Mouse (Mus musculus) testis, postnatal 10 days (tissue): ENCODE data around the gene Btg1.

Experiments
- DNase-seq: peaks from one replicate; pipeline ENCODE4 v3.0.0; 2021; ENCODE audit warnings: low spot score

Btg1 gene

DNA sequence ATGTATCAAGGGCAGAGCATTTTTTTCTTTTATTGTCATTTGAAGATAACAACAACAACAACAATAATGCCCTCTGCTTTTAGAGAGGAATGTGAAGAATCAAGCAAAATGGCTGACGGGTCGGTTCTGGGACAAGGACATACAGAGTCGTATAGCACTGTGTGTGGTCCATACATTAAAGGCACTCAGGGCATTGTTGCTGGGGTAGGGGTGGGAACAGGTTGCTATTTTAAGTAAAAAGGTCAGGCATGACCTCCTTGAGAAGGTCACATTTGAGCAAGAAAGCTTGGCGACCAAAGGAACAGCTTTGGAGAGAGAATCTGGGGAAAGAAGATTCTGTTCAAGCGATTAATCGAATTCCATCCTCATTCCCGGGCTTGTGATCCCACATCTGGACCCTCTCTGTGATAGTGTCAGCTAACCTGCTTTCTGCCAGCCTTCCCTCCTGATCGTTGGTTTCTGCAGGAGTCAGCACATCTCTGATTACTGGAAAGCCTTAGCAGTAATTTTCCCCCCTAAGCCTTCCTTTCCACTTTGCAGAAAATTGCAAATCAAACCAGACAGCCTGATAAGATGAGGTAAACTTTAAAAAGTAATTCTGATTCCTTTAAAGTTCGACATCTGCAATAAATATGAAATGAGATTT, 14.4 kb downstream of the Btg1 start:
- no peak for DNase-seq

DNA sequence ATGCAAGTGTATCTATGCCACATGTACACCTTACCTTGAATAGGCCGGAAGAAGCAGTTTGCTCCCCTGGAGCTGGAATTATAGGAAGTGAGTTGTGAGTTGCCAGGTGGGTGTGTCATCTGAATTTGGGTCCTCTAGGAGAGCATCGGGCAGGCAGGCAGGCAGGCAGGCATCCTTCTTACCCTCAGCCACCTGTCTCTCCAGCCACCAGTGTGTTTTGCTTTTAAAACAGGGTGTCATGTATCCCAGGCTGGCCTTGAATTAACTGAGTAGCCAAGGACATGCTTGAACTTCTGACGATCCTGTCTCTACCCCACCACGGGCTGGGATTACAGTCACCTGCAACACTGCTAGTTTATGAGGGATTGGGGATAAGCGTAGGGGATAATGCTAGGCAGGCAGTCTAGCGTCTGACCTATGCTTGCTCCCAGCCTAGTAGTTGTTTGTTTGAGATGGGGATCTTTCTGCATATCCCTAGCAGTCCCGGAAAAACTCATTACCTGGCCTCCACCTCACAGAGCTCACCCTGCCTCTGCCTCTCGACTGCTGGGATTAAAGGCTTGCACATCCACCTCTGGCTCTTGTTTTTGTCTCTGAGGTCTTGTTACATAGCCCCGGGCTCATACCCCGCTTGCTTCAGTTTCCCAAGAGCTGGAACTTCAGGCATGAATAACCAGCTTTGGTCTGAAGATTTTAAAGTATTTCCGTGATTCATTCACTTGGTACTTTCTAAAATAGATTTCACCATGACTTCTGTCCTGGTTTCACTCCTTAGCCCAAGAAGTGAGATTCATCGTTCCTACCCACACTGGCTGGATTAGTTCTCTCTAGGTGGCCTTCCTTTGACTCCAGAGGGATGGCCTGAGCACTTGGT, 15.7 kb downstream of the Btg1 start:
- DNase-seq: no peak

DNA sequence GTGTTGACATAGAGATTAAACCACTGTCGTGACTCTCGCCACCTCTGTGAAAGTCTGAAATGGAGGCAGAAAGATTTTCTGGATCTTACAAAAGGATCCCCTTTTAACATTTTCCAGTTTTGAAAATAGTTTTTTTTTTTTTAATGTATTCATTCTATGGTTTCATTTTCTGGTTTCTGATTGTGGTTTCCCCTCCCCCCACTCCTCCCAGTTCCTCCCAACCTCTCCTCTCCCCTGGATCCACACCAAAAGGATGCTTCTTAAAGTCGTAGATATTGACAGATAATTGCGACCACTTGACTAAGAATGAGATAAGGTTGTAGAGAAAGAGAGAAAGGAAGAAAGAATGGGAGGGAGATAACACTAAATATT, 16.3 kb downstream of the Btg1 start:
- no peak for DNase-seq

DNA sequence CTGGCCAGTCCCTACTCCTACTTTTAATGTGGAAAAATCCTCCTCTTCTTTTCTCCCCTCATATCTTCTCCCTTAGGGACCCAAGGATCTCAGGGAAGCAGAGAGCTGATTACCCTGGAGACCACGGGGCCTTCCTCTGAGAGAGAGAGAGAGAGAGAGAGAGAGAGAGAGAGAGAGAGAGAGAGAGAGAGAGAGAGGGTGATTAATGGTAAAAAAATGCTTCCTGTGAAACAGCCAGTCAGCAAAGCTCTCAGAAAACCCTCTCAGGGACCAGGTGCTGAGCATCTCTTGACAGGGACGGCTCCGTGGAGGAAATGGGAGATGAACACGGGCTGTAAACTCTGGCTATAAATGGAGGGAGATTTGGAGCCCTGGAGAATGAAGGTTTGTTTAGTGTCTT, 18.7 kb downstream of the Btg1 start:
- no peak for DNase-seq

- DNase-seq: no peak
Observed at GRCm38 (mm10) chr10:96638477-96638876, 21.7 kb downstream of the Btg1 start.

GRCm38 (mm10) chr10:96642014-96642413, 25.2 kb downstream of the Btg1 start:
- no peak for DNase-seq

DNA sequence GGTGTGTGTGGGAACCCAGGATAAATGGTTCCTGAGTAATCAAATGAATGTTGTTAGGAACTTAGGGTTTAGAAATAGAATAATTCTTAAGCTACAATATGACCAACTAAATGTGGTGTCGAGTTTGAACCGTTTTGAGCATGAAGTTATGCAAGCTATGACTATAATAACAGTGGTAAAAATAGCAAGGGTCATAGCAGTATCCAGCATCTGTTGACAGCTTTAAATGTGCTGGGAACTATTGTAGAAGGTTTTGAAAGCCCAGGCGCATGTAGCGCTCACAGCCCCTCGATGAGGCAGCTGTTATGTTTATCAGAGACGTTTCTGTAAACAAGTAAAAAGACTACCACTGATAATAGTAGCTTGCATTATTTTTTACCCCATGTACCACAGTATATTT, 25.9 kb downstream of the Btg1 start:
- DNase-seq: no peak

GRCm38 (mm10) chr10:96645183-96645582, 28.4 kb downstream of the Btg1 start:
- DNase-seq: no peak

DNA sequence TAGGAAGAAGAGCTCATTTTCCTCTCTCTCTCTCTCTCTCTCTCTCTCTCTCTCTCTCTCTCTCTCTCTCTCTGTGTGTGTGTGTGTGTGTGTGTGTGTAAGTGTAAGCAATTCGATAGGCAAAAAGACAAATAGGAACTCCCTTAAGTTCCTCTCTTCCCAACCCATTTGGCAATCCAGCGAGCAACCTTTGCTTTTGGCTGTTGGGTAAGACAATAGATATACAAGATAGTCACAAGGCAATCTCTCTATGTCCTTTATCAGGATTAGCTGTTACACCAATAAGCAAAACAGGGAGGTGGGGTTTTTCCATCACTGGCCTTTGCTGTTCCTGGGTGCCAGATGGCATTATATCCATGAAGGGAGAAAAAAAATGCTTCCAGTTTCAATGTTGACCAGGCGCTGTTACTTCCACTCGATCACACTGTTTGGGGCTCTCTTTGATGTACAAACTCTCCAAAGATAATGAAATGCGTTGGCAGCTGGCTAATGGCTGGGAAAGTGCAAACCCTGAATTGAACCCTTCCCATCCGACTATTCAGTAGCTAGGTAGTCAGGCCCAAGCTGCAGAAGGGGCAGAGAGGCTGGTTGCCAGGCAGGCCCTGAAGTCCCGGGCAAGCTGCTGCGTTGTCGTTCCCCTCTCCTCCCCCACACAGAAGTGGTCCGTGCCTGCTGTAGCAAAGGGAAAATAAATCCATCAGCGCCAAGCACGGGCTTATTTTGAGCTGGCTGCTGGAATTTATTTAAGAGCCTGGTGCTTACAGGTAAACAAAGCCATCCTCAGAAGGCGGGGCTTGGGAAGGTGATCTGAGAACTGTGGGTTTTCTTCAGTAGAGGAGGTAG, 29.4 kb downstream of the Btg1 start:
- no peak for DNase-seq

DNA sequence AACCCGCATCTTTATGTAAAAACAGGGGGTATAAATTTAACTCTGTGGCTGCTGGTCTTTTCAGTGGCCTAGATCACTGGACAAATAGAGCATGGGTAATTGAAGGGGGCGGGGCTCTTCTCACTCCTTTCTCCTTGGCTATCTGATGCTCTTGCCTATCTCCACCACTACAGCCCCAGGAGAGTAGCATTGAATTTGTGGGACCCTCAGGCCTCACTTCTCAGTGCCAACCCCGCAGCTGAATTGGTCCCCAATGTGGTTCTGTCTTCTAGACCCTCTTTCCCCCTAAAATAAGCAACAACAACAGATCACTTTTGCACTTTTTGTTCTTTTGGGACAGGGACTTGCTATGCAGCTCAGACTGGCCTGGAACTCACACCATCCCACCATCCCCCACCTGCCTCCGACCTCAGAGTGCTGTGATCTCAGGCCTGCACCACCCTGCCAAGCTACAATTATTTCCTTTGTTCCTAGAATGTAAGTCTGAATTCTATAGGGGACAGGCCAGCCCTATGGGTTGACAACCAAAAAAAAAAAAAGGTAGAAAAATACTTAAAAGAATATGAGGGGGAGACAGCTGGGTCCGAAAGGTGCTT, 30.2 kb downstream of the Btg1 start:
- DNase-seq: no peak

GRCm38 (mm10) chr10:96648161-96648561, 31.4 kb downstream of the Btg1 start:
- no peak for DNase-seq

DNA sequence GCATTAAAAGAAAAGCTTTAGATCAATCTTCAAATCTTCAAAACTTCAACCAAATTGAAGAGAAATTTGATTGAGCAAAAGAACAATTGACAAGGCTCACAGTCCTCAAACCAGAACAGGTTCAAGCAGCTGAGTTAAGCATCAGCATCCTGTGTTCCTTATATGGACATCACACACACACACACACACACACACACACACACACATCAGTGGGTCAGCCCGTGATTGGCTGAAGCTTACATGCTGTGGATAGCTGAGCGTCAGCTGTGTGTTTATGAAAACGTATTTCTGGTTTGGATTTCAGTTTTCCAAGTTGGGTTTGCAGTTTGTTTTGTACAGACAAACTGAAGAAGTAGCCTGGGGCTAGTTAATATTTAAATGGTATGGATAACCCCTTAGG, 32.7 kb downstream of the Btg1 start:
- no peak for DNase-seq

DNA sequence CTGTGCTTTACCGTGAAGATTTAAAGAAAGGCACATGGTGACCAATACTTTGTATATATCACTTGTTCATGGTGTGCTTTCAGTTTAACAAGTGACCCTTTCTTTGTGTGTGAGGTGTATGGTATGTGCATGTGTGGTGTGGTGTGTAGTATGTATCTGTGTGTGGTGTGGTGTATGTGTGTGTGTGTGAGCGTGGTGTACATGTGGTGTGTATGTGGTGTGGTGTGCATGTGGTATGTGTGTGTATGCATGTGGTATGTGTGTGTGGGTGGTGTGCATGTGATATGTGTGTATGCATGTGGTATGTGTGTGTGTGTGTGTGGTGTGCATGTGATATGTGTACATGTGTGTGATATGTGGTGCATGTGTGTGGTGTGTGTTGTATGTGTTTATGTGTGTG, 35.6 kb downstream of the Btg1 start:
- no peak for DNase-seq

DNA sequence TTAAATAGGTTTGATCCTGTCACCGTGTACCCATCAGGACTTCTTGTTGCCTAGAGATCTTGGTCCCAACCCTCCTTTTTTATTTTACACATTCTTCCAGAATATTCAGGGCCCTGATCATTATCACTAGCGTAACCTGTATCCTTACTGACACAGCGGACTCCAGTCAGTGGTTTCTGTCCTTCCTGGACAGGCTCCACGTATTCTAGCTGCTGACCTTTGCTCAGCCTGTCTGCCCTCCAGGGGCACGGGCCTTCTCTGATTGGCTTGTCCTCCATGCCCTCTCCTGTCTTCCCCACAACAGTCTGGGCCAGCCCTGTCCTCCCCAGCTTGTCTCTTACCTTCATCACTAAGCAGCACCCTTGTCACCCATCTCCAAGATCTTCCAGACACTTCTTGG, 36.2 kb downstream of the Btg1 start:
- DNase-seq: no peak

DNA sequence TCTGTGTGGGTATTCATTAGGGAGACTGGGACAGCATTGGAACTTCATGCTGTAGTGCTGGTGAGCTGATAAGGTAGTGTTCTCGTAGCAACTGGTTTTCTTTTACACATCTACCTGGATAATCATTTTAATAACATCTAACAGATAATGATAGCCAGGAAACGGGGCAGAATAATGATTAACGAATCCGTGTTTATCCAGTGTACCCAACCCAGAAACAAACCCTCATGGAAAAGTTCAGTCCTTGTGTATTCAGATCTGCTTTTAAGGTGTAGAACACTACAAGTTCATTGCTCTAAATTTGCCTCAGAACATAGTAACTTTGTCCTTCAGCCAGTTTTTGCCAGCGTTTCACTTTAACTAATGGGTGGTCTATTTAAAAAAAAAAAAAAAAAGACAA, 37.3 kb downstream of the Btg1 start:
- DNase-seq: no peak

DNA sequence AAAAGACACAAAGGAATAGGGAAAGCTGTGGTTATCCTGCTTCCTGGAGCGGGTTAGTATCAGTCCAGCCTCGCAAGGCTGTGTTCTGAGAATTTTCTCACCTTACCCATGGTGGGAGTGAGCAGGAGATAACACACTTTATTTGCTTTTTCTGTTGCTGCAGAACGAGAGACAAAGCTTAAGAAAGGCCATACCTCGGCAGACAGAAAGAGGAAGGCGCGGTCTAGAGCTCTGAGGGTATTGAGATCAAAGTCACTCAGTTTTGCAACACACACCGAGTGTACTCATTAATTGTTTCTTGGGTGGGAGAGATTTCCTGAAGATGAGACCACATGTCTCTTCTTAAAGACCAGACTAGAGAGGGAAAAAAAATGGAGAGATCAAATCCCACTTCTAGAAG, 37.8 kb downstream of the Btg1 start:
- no peak for DNase-seq

DNA sequence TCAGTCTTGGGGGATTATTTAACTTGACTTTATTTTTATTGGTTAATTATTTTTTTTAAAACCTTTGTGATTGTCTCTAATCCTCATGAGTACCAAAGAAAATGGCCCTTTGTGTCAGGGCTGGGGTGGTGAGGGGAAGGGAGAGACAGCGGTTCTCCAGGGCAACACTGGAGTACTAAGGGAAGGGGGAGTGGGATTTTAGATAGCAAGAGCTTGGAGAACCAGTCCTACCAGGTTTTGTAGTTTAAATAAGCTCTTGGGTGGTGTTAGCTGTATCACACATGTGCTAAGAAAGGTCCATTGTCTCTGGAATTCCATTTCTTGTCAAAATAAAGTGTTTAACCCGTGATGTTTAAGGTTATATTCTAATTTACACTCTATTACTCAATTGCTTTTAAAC, 38.3 kb downstream of the Btg1 start:
- DNase-seq: no peak

DNA sequence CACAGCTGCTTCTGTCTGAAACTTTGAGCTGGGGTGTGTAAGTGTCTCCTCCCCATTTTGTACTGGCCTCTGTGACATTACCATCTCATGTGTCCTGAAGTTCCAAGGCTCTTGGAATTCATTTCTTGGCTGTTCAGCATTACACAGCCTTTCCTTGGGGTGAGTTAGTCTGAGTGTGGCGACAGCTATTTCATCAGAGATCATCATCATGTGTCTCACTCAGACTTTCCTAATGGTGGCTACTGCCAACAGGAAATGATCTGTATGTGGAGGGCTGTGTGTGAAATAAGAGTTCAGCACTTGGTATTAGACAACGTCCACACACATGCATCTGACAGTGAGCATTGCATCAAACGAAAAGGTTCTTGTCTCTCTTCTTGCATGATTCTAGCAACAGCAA, 39.4 kb downstream of the Btg1 start:
- no peak for DNase-seq

DNA sequence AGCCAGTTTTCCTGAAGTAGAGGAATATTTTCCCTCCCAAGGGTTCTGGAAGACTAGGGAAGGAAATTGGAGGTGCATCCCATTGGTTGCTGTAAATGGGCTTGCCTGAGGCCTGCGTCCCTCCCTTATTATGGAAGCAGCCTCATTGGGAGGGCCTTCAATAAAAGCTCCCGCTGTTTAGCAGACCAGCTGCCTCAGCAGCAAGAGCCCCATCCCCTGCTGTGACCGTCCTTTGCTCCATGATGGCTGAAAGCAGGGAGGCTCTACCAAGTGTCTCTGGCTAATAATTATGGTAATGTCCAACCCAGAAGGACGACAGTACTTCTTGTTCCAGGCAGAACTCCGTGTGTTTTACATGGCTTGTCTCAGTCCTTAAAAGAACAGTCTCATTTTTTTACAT, 42.1 kb downstream of the Btg1 start:
- no peak for DNase-seq

DNA sequence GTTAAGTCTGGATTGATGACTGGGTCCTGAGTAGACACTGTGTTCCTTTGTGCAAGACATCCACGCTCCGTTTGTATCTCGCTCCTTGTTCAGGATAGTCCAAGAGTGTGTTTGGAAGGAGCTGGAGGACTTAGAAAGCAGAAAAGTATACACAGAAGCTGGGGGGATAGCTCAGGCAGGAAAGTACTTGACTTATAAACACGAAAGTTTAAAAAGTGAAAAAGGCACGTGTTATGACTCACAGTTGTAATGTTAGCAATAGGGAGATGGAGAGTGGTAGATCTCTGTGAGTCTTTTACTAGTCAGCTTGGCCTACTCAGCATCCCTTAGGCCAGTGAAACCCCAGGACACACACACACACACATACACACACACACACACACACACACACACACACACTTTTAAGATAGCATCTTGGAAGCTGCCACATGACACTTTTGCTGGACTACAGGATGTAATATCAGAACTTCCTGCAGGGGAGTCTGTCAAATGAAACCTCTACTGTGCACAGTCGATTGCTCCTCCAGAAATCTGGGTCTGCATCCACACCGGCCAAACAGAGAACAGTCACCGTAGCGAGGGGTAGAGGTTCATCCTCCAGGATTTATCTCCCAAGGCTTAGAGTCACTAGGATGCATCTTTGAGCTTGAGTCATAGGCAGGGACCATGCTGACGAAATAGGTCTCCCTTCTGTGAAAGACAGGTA, 43.6 kb downstream of the Btg1 start:
- no peak for DNase-seq

GRCm38 (mm10) chr10:96662976-96663375, 46.2 kb downstream of the Btg1 start:
- no peak for DNase-seq
